Mouse (Mus musculus) CH12.LX (cell line): ENCODE data around the gene Zbtb20. TPM values are rescaled to one million over a fixed set of nuclear protein-coding genes. Genes with fewer than 3 reads are reported as not detected.
A peak's percentile ranks its signal among the peaks of the same experiment; 100 is the strongest.

Source experiments
- DNase-seq: peaks from one replicate; pipeline ENCODE4 v3.0.0-alpha.2; 2013; ENCODE audit errors: extremely low read depth
- H3K27ac ChIP-seq: 2 replicates; pipeline ENCODE4 v1.5.1; 2012; ENCODE audit warnings: low read depth, mild to moderate bottlenecking, control low read depth, moderate library complexity; ENCODE audit not compliant: insufficient read depth
- H3K27me3 ChIP-seq: replicated peaks from 2 replicates; pipeline ENCODE3; 2012; ENCODE audit warnings: inconsistent platforms
- H3K36me3 ChIP-seq, 2 experiments: replicated peaks in 1 of 2; 2 replicates each; pipeline versions ENCODE3 to v1.6.1; 2012; ENCODE audit warnings: inconsistent platforms in 1 of 2, low read length in 1 of 2, mild to moderate bottlenecking in 1 of 2, mixed read lengths in 1 of 2, moderate library complexity in 1 of 2; ENCODE audit not compliant: control insufficient read depth in 1 of 2, insufficient read depth in 1 of 2
- H3K4me1 ChIP-seq, 2 experiments: 2 replicates each; pipeline ENCODE4 v1.6.1; 2012; ENCODE audit warnings: inconsistent platforms in 1 of 2, moderate library complexity in 1 of 2; ENCODE audit not compliant: insufficient read depth in 2 of 2, control insufficient read depth in 1 of 2
- H3K4me2 ChIP-seq: 2 replicates; pipeline ENCODE4 v1.6.1; 2012; ENCODE audit warnings: low read depth, mild to moderate bottlenecking, control low read depth; ENCODE audit not compliant: poor library complexity, insufficient read depth, severe bottlenecking
- H3K4me3 ChIP-seq, 3 experiments: fragments of 150-350 bp in 1 of 3; sonication (generic) in 1 of 3; replicated peaks in 1 of 3; 2 replicates each; pipeline versions ENCODE3 to v1.5.1; 2011 to 2012; ENCODE audit warnings: low read depth in 2 of 3, low read length in 2 of 3, mild to moderate bottlenecking in 2 of 3, moderate library complexity in 2 of 3, control low read depth in 1 of 3, improper control_type of control experiment in 1 of 3, inconsistent platforms in 1 of 3, mixed read lengths in 1 of 3; ENCODE audit not compliant: poor library complexity in 1 of 3
- H3K79me2 ChIP-seq: replicated peaks from 2 replicates; pipeline ENCODE4 v1.6.1; 2012; ENCODE audit warnings: mild to moderate bottlenecking, moderate library complexity; ENCODE audit not compliant: control insufficient read depth, poor library complexity, insufficient read depth, severe bottlenecking; ENCODE audit errors: extremely low read depth
- H3K9ac ChIP-seq: 2 replicates; pipeline ENCODE4 v1.6.1; 2012; ENCODE audit warnings: low read depth, mild to moderate bottlenecking, control low read depth, moderate library complexity; ENCODE audit not compliant: insufficient read depth
- H3K9me3 ChIP-seq: replicated peaks from 2 replicates; pipeline ENCODE3; 2012; ENCODE audit warnings: low read length, inconsistent platforms, mixed read lengths
- BHLHE40 ChIP-seq: IDR thresholded peaks from 2 replicates; pipeline ENCODE4 v1.6.1; 2011; ENCODE audit warnings: mild to moderate bottlenecking, low read depth, low read length, improper control_type of control experiment
- CHD2 ChIP-seq: IDR thresholded peaks from 2 replicates; pipeline ENCODE4 v1.6.1; 2011; ENCODE audit warnings: low read length, improper control_type of control experiment
- CTCF ChIP-seq, 2 experiments: IDR thresholded peaks in 1 of 2; conservative IDR thresholded peaks in 1 of 2; 2 replicates each; pipeline ENCODE4 v1.5.1; 2011 to 2012; ENCODE audit warnings: low read depth in 2 of 2, low read length in 2 of 2, improper control_type of control experiment in 1 of 2, inconsistent platforms in 1 of 2, mild to moderate bottlenecking in 1 of 2, moderate library complexity in 1 of 2
- E2F4 ChIP-seq: IDR thresholded peaks from 2 replicates; pipeline ENCODE4 v1.6.1; 2011; ENCODE audit warnings: low read depth, low read length, improper control_type of control experiment; ENCODE audit not compliant: insufficient replicate concordance
- ELF1 ChIP-seq: IDR thresholded peaks from 2 replicates; pipeline ENCODE4 v1.6.1; 2014; ENCODE audit warnings: low read depth, mild to moderate bottlenecking, inconsistent platforms, low read length, improper control_type of control experiment
- EP300 ChIP-seq: IDR thresholded peaks from 2 replicates; pipeline ENCODE4 v1.6.1; 2011; ENCODE audit warnings: low read length, improper control_type of control experiment
- ETS1 ChIP-seq: conservative IDR thresholded peaks from 2 replicates; pipeline ENCODE4 v1.6.1; 2012; ENCODE audit warnings: low read depth, mild to moderate bottlenecking, inconsistent platforms, low read length, improper control_type of control experiment, moderate library complexity
- GABPA ChIP-seq: IDR thresholded peaks from 2 replicates; pipeline ENCODE4 v1.6.1; 2012; ENCODE audit warnings: low read depth, low read length, improper control_type of control experiment, inconsistent platforms; ENCODE audit not compliant: insufficient replicate concordance
- KAT2A ChIP-seq: IDR thresholded peaks from 2 replicates; pipeline ENCODE4 v1.6.1; 2012; ENCODE audit warnings: low read length, improper control_type of control experiment, inconsistent platforms; ENCODE audit not compliant: insufficient replicate concordance
- MAFK ChIP-seq: IDR thresholded peaks from 2 replicates; pipeline ENCODE4 v1.6.1; 2011; ENCODE audit warnings: low read length, improper control_type of control experiment; ENCODE audit not compliant: insufficient replicate concordance
- MAZ ChIP-seq: IDR thresholded peaks from 2 replicates; pipeline ENCODE4 v1.6.1; 2012; ENCODE audit warnings: low read depth, mild to moderate bottlenecking, inconsistent platforms, low read length, improper control_type of control experiment, moderate library complexity
- MEF2A ChIP-seq: IDR thresholded peaks from 2 replicates; pipeline ENCODE4 v1.6.1; 2014; ENCODE audit warnings: low read depth, mild to moderate bottlenecking, inconsistent platforms, low read length, improper control_type of control experiment, borderline replicate concordance
- NELFE ChIP-seq: IDR thresholded peaks from 2 replicates; pipeline ENCODE4 v1.6.1; 2011; ENCODE audit warnings: low read depth, low read length, improper control_type of control experiment
- NRF1 ChIP-seq: IDR thresholded peaks from 2 replicates; pipeline ENCODE4 v1.6.1; 2014; ENCODE audit warnings: low read depth, mild to moderate bottlenecking, inconsistent platforms, low read length, improper control_type of control experiment, moderate library complexity
- PAX5 ChIP-seq: IDR thresholded peaks from 2 replicates; pipeline ENCODE4 v1.6.1; 2012; ENCODE audit warnings: low read length, inconsistent platforms, mixed read lengths
- SIN3A ChIP-seq: IDR thresholded peaks from 2 replicates; pipeline ENCODE4 v1.6.1; 2012; ENCODE audit warnings: low read length, improper control_type of control experiment, inconsistent platforms
- TCF12 ChIP-seq: IDR thresholded peaks from 2 replicates; pipeline ENCODE4 v1.6.1; 2014; ENCODE audit warnings: low read depth, mild to moderate bottlenecking, inconsistent platforms, low read length, improper control_type of control experiment
- UBTF ChIP-seq: IDR thresholded peaks from 2 replicates; pipeline ENCODE4 v1.6.1; 2012; ENCODE audit warnings: low read depth, mild to moderate bottlenecking, inconsistent platforms, low read length, improper control_type of control experiment, moderate library complexity
- ZC3H11A ChIP-seq: IDR thresholded peaks from 2 replicates; pipeline ENCODE4 v1.6.1; 2012; ENCODE audit warnings: low read depth, mild to moderate bottlenecking, inconsistent platforms, low read length, improper control_type of control experiment
- ZKSCAN1 ChIP-seq: IDR thresholded peaks from 2 replicates; pipeline ENCODE4 v1.6.1; 2012; ENCODE audit warnings: low read depth, inconsistent platforms, low read length, improper control_type of control experiment, borderline replicate concordance
- dilution Hi-C: fragments of 300-500 bp; cut with MboI; formaldehyde crosslinking; loops from 2 replicates; pipeline ENCODE4 v1.14.3; 2020; ENCODE audit warnings: low sequenced_read_pairs; ENCODE audit not compliant: extremely low pct_unique_long_range_greater_than_20kb, extremely low pct_ligation_motif_present
- in situ Hi-C: fragments of 300-500 bp; cut with MboI; formaldehyde crosslinking; loops from 3 replicates; pipeline ENCODE4 v1.14.3; 2019; ENCODE audit warnings: low sequenced_read_pairs, low pct_ligation_motif_present, low pct_unique_long_range_greater_than_20kb, mixed read lengths
- polyA plus RNA-seq: library from polyadenylated mRNA; unstranded; fragments of >175 nt; gene quantifications from 2 replicates; pipeline ENCODE4 v1.2.1, GENCODE M21; 2012; ENCODE audit warnings: low read depth; ENCODE audit not compliant: insufficient read length
- total RNA-seq, 2 experiments: library from RNA; depleted of rRNA; stranded (reverse); fragments of 300-350 nt in 1 of 2; fragments of >200 nt in 1 of 2; gene quantifications; 2 replicates each; pipeline ENCODE4 v1.2.3; 2012 to 2014

The Zbtb20 gene
- total and polyA plus RNA-seq, 3 experiments = 24.9 to 58.0 (median 51.6) TPM

GRCm38 (mm10) chr16:43256191-43256899, 380.7 kb downstream of the Zbtb20 start:
- H3K4me3 ChIP-seq = no peak overlapping the region
- H3K27me3 ChIP-seq = no peaks in the 10 kb centered on the region
- H3K4me1 ChIP-seq = peaks cover 9 to 31% of the 10 kb centered on the region in 2 experiments
- no peak for DNase-seq
- no peaks in the 10 kb centered on the region for H3K79me2 ChIP-seq
- no peak overlapping the region for H3K27ac ChIP-seq
- TF ChIP-seq NRF1 (no peak), CTCF (conservative IDR thresholded peaks at IDR 0.05 in 1 of 2, IDR thresholded peaks at IDR 0.05 in 1 of 2; ENCODE audit: low read depth in 2 of 2, low read length in 2 of 2) (no peak), KAT2A (no peak), MAFK (0 out of 2 replicates have a peak, but pooled peaks have one; percentile 16), E2F4 (no peak), CHD2 (no peak), TCF12 (0 out of 2 replicates have a peak, but pooled peaks have one; percentile 25), ZKSCAN1 (no peak), ELF1 (no peak), BHLHE40 (no peak), ZC3H11A (no peak), MEF2A (peak; percentile 71), UBTF (no peak), GABPA (no peak), ETS1 (peak; percentile 58), MAZ (no peak), EP300 (no peak)
- 0 out of 2 replicates have a peak overlapping the region, but pooled peaks have one; percentile 11 for H3K4me2 ChIP-seq
- H3K9ac ChIP-seq = no peak overlapping the region
- H3K36me3 ChIP-seq = no peaks in the 10 kb centered on the region
- dilution Hi-C loops (no loop called here), in situ Hi-C loops (no loop called here)
- H3K9me3 ChIP-seq = no peaks in the 10 kb centered on the region

DNA sequence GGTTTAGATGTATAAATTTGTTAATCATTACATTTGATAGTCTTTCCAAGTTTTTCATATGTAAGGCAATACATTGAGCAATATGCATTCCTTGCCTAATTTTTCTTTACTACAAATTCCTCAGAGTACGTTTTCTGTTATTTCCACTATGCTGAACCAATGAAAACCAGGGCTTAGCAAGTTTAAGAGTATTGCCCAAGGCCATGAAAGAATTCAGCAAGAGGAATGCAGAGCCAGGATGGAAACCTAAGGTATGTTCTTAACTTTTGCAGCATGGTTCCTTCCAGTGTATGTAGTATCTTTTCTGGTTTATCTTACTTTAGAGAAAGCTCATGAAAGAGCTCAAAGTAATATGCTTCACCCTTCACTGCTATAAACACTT, 381.2 kb downstream of the Zbtb20 start:
- dilution Hi-C loops = no loop called here
- no peaks in the 10 kb centered on the region for H3K79me2 ChIP-seq
- H3K9me3 ChIP-seq = no peaks in the 10 kb centered on the region
- no peaks in the 10 kb centered on the region for H3K36me3 ChIP-seq
- no peak overlapping the region for H3K27ac ChIP-seq
- no peak for TF ChIP-seq NRF1
- TF ChIP-seq SIN3A = no peak
- no peak for TF ChIP-seq NELFE
- no peak for TF ChIP-seq CTCF (conservative IDR thresholded peaks at IDR 0.05 in 1 of 2, IDR thresholded peaks at IDR 0.05 in 1 of 2; ENCODE audit: low read depth in 2 of 2, low read length in 2 of 2)
- no peak for TF ChIP-seq ELF1
- no peak for TF ChIP-seq PAX5
- H3K9ac ChIP-seq = no peak overlapping the region
- H3K27me3 ChIP-seq = no peaks in the 10 kb centered on the region
- in situ Hi-C loops = no loop called here
- no peak overlapping the region for H3K4me3 ChIP-seq
- DNase-seq = no peak
- H3K4me1 ChIP-seq = peaks cover 9 to 31% of the 10 kb centered on the region in 2 experiments
- H3K4me2 ChIP-seq = no peak overlapping the region
